Mouse (Mus musculus): ENCODE data around the gene Tex19.1. TPM values are rescaled to one million over a fixed set of nuclear protein-coding genes. Genes with fewer than 3 reads are reported as not detected.

Tex19.1 gene
- polyA plus RNA-seq, 1 experiment: not detected

- no peak overlapping the region for H3K27ac ChIP-seq (ENCODE audit: insufficient read depth, low read depth, low read length)
- WGBS: 92% methylated on average over 4 of the region's 4 CpGs
- DNase-seq: no peak
- H3K4me3 ChIP-seq (ENCODE audit: insufficient read depth, low read depth, low read length): no peak overlapping the region
- TF ChIP-seq POLR2A (IDR thresholded peaks at IDR 0.05; ENCODE audit: low read depth, low read length) (no peak), CTCF (conservative IDR thresholded peaks at IDR 0.05; ENCODE audit: insufficient read depth, insufficient read length, low read depth, low read length) (no peak)
- H3K27me3 ChIP-seq (replicated peaks; ENCODE audit: control insufficient read depth, insufficient read depth, low read length): no peaks in the 10 kb centered on the region
- H3K36me3 ChIP-seq (ENCODE audit: control insufficient read depth, insufficient read depth, low read length): no peaks in the 10 kb centered on the region
- H3K4me1 ChIP-seq (ENCODE audit: control insufficient read depth, insufficient read depth, low read length): no peaks in the 10 kb centered on the region
Measured at GRCm38 (mm10) chr11:121123438-121123837, 22.5 kb upstream of the Tex19.1 start.

DNA sequence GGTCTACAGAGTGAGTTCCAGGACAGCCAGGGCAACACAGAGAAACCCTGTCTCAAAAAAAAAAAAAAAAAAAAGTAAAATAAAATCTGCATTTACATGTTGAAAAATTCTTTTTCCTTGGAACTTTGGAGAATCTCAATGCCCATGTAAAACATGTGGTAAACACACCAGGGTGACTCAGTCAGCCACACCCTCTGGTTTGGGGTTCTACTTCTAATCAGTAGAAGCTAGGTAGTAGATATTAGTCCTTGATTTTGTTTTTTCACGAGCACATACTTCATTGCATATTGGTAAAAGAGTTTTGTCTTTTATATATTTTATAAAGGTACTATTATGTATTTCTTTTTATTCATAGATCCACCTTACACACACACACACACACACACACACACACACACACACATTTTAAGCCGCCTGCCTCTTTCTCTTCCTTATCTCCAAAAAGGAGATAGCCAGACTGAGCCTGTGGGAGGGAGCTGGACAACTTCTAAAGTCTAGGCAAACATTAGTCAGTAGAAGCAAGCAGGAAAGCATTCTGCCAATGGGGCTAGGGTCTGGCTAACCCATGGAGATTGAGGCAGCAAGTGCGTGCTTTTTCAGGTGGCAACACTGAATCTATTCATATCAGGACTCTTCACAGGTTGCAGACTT lies 20.3 kb upstream of the Tex19.1 start:
- H3K4me3 ChIP-seq (ENCODE audit: insufficient read depth, low read depth, low read length): no peak overlapping the region
- H3K4me1 ChIP-seq (ENCODE audit: control insufficient read depth, insufficient read depth, low read length): no peaks in the 10 kb centered on the region
- no peaks in the 10 kb centered on the region for H3K27me3 ChIP-seq (replicated peaks; ENCODE audit: control insufficient read depth, insufficient read depth, low read length)
- TF ChIP-seq POLR2A (IDR thresholded peaks at IDR 0.05; ENCODE audit: low read depth, low read length): no peak
- TF ChIP-seq CTCF (conservative IDR thresholded peaks at IDR 0.05; ENCODE audit: insufficient read depth, insufficient read length, low read depth, low read length): no peak
- no peaks in the 10 kb centered on the region for H3K36me3 ChIP-seq (ENCODE audit: control insufficient read depth, insufficient read depth, low read length)
- WGBS: 93% methylated on average over 3 of the region's 3 CpGs
- no peak for DNase-seq
- H3K27ac ChIP-seq (ENCODE audit: insufficient read depth, low read depth, low read length): no peak overlapping the region

- TF ChIP-seq CTCF (conservative IDR thresholded peaks at IDR 0.05; ENCODE audit: insufficient read depth, insufficient read length, low read depth, low read length) (no peak), POLR2A (IDR thresholded peaks at IDR 0.05; ENCODE audit: low read depth, low read length) (no peak)
- Histone ChIP-seq H3K36me3 (ENCODE audit: control insufficient read depth, insufficient read depth, low read length) (no peaks in the 10 kb centered on the region), H3K27ac (ENCODE audit: insufficient read depth, low read depth, low read length) (no peak overlapping the region), H3K27me3 (replicated peaks; ENCODE audit: control insufficient read depth, insufficient read depth, low read length) (no peaks in the 10 kb centered on the region), H3K4me3 (ENCODE audit: insufficient read depth, low read depth, low read length) (no peak overlapping the region), H3K4me1 (ENCODE audit: control insufficient read depth, insufficient read depth, low read length) (no peaks in the 10 kb centered on the region)
- WGBS: 69% methylated on average over 1 of the region's 1 CpGs
- DNase-seq: peak; percentile 38
Measured at GRCm38 (mm10) chr11:121126395-121126794, 19.5 kb upstream of the Tex19.1 start.

- Histone ChIP-seq H3K27ac (ENCODE audit: insufficient read depth, low read depth, low read length) (no peak overlapping the region), H3K4me3 (ENCODE audit: insufficient read depth, low read depth, low read length) (no peak overlapping the region), H3K27me3 (replicated peaks; ENCODE audit: control insufficient read depth, insufficient read depth, low read length) (no peaks in the 10 kb centered on the region), H3K36me3 (ENCODE audit: control insufficient read depth, insufficient read depth, low read length) (no peaks in the 10 kb centered on the region), H3K4me1 (ENCODE audit: control insufficient read depth, insufficient read depth, low read length) (no peaks in the 10 kb centered on the region)
- DNase-seq: no peak
- WGBS: 94% methylated on average over 3 of the region's 3 CpGs
- TF ChIP-seq CTCF (conservative IDR thresholded peaks at IDR 0.05; ENCODE audit: insufficient read depth, insufficient read length, low read depth, low read length): no peak
- TF ChIP-seq POLR2A (IDR thresholded peaks at IDR 0.05; ENCODE audit: low read depth, low read length): no peak
Measured at GRCm38 (mm10) chr11:121127441-121127840, 18.5 kb upstream of the Tex19.1 start.

DNA sequence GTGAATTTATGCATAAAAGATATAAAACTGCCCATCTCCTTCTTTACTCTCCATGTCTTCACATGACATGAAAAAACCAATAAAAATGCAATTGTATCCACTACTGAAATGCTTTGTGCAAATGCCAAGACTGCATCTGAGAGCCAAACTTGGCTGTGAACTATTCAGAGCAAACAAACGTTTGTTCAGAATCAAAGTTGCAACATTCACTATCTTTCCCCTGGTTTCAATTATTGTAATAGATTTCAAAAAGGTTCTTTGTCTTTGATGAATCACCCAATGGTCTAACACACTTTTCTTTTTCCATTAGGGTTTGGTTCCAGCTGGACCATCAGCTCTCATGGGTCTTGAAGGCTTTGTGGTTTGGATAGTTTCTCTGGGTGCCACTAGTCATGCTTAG lies 16.3 kb upstream of the Tex19.1 start:
- H3K27me3 ChIP-seq (replicated peaks; ENCODE audit: control insufficient read depth, insufficient read depth, low read length): no peaks in the 10 kb centered on the region
- H3K36me3 ChIP-seq (ENCODE audit: control insufficient read depth, insufficient read depth, low read length): no peaks in the 10 kb centered on the region
- WGBS: 77% methylated on average over 1 of the region's 1 CpGs
- TF ChIP-seq CTCF (conservative IDR thresholded peaks at IDR 0.05; ENCODE audit: insufficient read depth, insufficient read length, low read depth, low read length) (no peak), POLR2A (IDR thresholded peaks at IDR 0.05; ENCODE audit: low read depth, low read length) (no peak)
- no peak overlapping the region for H3K4me3 ChIP-seq (ENCODE audit: insufficient read depth, low read depth, low read length)
- H3K4me1 ChIP-seq (ENCODE audit: control insufficient read depth, insufficient read depth, low read length): no peaks in the 10 kb centered on the region
- no peak overlapping the region for H3K27ac ChIP-seq (ENCODE audit: insufficient read depth, low read depth, low read length)
- no peak for DNase-seq

- no peaks in the 10 kb centered on the region for H3K27me3 ChIP-seq (replicated peaks; ENCODE audit: control insufficient read depth, insufficient read depth, low read length)
- no peak for TF ChIP-seq CTCF (conservative IDR thresholded peaks at IDR 0.05; ENCODE audit: insufficient read depth, insufficient read length, low read depth, low read length)
- TF ChIP-seq POLR2A (IDR thresholded peaks at IDR 0.05; ENCODE audit: low read depth, low read length): no peak
- no peak overlapping the region for H3K27ac ChIP-seq (ENCODE audit: insufficient read depth, low read depth, low read length)
- H3K36me3 ChIP-seq (ENCODE audit: control insufficient read depth, insufficient read depth, low read length): no peaks in the 10 kb centered on the region
- WGBS: 66% methylated on average over 1 of the region's 1 CpGs
- no peak for DNase-seq
- no peaks in the 10 kb centered on the region for H3K4me1 ChIP-seq (ENCODE audit: control insufficient read depth, insufficient read depth, low read length)
- H3K4me3 ChIP-seq (ENCODE audit: insufficient read depth, low read depth, low read length): no peak overlapping the region
Measured at GRCm38 (mm10) chr11:121134600-121134999, 11.3 kb upstream of the Tex19.1 start.

GRCm38 (mm10) chr11:121137682-121138081 lies 8.3 kb upstream of the Tex19.1 start:
- H3K4me1 ChIP-seq (ENCODE audit: control insufficient read depth, insufficient read depth, low read length): no peaks in the 10 kb centered on the region
- 70% methylated on average over 5 of the region's 5 CpGs for WGBS
- peak; percentile 16 for DNase-seq
- H3K4me3 ChIP-seq (ENCODE audit: insufficient read depth, low read depth, low read length): no peak overlapping the region
- TF ChIP-seq POLR2A (IDR thresholded peaks at IDR 0.05; ENCODE audit: low read depth, low read length): no peak
- no peak overlapping the region for H3K27ac ChIP-seq (ENCODE audit: insufficient read depth, low read depth, low read length)
- no peaks in the 10 kb centered on the region for H3K27me3 ChIP-seq (replicated peaks; ENCODE audit: control insufficient read depth, insufficient read depth, low read length)
- no peaks in the 10 kb centered on the region for H3K36me3 ChIP-seq (ENCODE audit: control insufficient read depth, insufficient read depth, low read length)

All from kidney, adult 2 months (tissue).